Mouse (Mus musculus) G1E (cell line): Measurements from ENCODE around the gene Rsph1. TPM values are rescaled to one million over a fixed set of nuclear protein-coding genes. Genes with fewer than 3 reads are reported as not detected.

ENCODE experiments used
- ATAC-seq: 2 replicates; pipeline ENCODE4 v1.8.0; 2016; ENCODE audit warnings: mild to moderate bottlenecking; ENCODE audit not compliant: insufficient number of reproducible peaks, poor library complexity, low FRiP score, severe bottlenecking; ENCODE audit errors: extremely low read depth
- DNase-seq: peaks from one replicate; pipeline ENCODE4 v3.0.0; 2012; ENCODE audit warnings: low spot score
- H3K27me3 ChIP-seq: 2 replicates; pipeline ENCODE4 v1.6.1; 2012; ENCODE audit warnings: mild to moderate bottlenecking, low read length, inconsistent platforms; ENCODE audit not compliant: insufficient read depth
- H3K36me3 ChIP-seq: replicated peaks from 2 replicates; pipeline ENCODE3; 2012; ENCODE audit warnings: mild to moderate bottlenecking, inconsistent platforms
- H3K4me1 ChIP-seq: 2 replicates; pipeline ENCODE4 v1.6.1; 2012; ENCODE audit warnings: low read depth, low read length, inconsistent platforms, mixed read lengths; ENCODE audit not compliant: insufficient read depth
- H3K4me3 ChIP-seq: 2 replicates; pipeline ENCODE4 v1.5.1; 2012; ENCODE audit warnings: low read depth, mild to moderate bottlenecking, inconsistent platforms, low read length, moderate library complexity, mixed read lengths
- H3K9me3 ChIP-seq: replicated peaks from 2 replicates; pipeline ENCODE4 v1.6.1; 2012; ENCODE audit warnings: inconsistent platforms
- CTCF ChIP-seq: IDR thresholded peaks from 2 replicates; pipeline ENCODE4 v1.5.1; 2012; ENCODE audit warnings: low read depth, low read length, inconsistent platforms, mixed read lengths
- GATA1 ChIP-seq: IDR thresholded peaks from 2 replicates; pipeline ENCODE4 v1.6.1; 2012; ENCODE audit warnings: borderline replicate concordance, low read length, inconsistent platforms, mixed read lengths
- GATA2 ChIP-seq: IDR thresholded peaks from 2 replicates; pipeline ENCODE4 v1.6.1; 2012; ENCODE audit warnings: low read depth, low read length, inconsistent platforms, borderline replicate concordance
- POLR2AphosphoS5 ChIP-seq: IDR thresholded peaks from 2 replicates; pipeline ENCODE4 v1.6.1; 2012; ENCODE audit warnings: low read depth, low read length, inconsistent platforms; ENCODE audit not compliant: insufficient replicate concordance
- TAL1 ChIP-seq: conservative IDR thresholded peaks from 2 replicates; pipeline ENCODE4 v1.6.1; 2012; ENCODE audit warnings: low read depth, low read length, inconsistent platforms, mixed read lengths
- polyA plus RNA-seq: library from polyadenylated mRNA; stranded (reverse); fragments of >175 nt; gene quantifications from 2 replicates; pipeline ENCODE4 v1.2.3, GENCODE M21; 2012
- total RNA-seq, 2 experiments: library from RNA; stranded (forward) in 1 of 2; stranded (reverse) in 1 of 2; fragments of 200-1000 nt in 1 of 2; fragments of >200 nt in 1 of 2; fragmentation: Nextera tagmentation in 1 of 2; gene quantifications; 2 replicates each; pipeline ENCODE4 v1.2.3; 2014 to 2017

The Rsph1 gene
- total and polyA plus RNA-seq, 3 experiments: not detected

GRCm38 (mm10) chr17:31232251-31233010 is 44.8 kb downstream of the Rsph1 start:
- DNase-seq: no peak
- no peaks in the 10 kb centered on the region for H3K36me3 ChIP-seq
- ATAC-seq: no peak
- H3K4me1 ChIP-seq: no peaks in the 10 kb centered on the region
- H3K27me3 ChIP-seq: no peaks in the 10 kb centered on the region
- no peak for TF ChIP-seq TAL1
- TF ChIP-seq POLR2AphosphoS5: no peak
- TF ChIP-seq CTCF: no peak
- TF ChIP-seq GATA2: no peak
- TF ChIP-seq GATA1: no peak
- H3K4me3 ChIP-seq: no peak overlapping the region
- H3K9me3 ChIP-seq: peaks cover 71% of the 10 kb centered on the region

GRCm38 (mm10) chr17:31231780-31232179 is 45.4 kb downstream of the Rsph1 start:
- H3K9me3 ChIP-seq: peaks cover 70% of the 10 kb centered on the region
- no peaks in the 10 kb centered on the region for H3K36me3 ChIP-seq
- no peaks in the 10 kb centered on the region for H3K4me1 ChIP-seq
- TF ChIP-seq CTCF: no peak
- no peak for TF ChIP-seq POLR2AphosphoS5
- no peak for TF ChIP-seq TAL1
- no peak for TF ChIP-seq GATA1
- no peak for TF ChIP-seq GATA2
- no peaks in the 10 kb centered on the region for H3K27me3 ChIP-seq
- DNase-seq (no peak), ATAC-seq (no peak)
- no peak overlapping the region for H3K4me3 ChIP-seq

GRCm38 (mm10) chr17:31226931-31227330 is 50.3 kb downstream of the Rsph1 start:
- peaks cover 66% of the 10 kb centered on the region for H3K9me3 ChIP-seq
- no peak overlapping the region for H3K4me3 ChIP-seq
- no peak for TF ChIP-seq GATA1
- TF ChIP-seq POLR2AphosphoS5: no peak
- TF ChIP-seq CTCF: no peak
- TF ChIP-seq TAL1: no peak
- TF ChIP-seq GATA2: no peak
- H3K36me3 ChIP-seq: no peaks in the 10 kb centered on the region
- no peak for ATAC-seq
- H3K27me3 ChIP-seq: no peaks in the 10 kb centered on the region
- DNase-seq: no peak
- no peaks in the 10 kb centered on the region for H3K4me1 ChIP-seq

GRCm38 (mm10) chr17:31226368-31226767 is 50.8 kb downstream of the Rsph1 start:
- Histone ChIP-seq H3K9me3 (peaks cover 64% of the 10 kb centered on the region), H3K36me3 (no peaks in the 10 kb centered on the region), H3K4me1 (no peaks in the 10 kb centered on the region), H3K27me3 (no peaks in the 10 kb centered on the region), H3K4me3 (no peak overlapping the region)
- TF ChIP-seq GATA1: no peak
- TF ChIP-seq GATA2: no peak
- no peak for TF ChIP-seq CTCF
- TF ChIP-seq TAL1: no peak
- TF ChIP-seq POLR2AphosphoS5: no peak
- ATAC-seq (no peak), DNase-seq (no peak)

- H3K36me3 ChIP-seq: no peaks in the 10 kb centered on the region
Observed at GRCm38 (mm10) chr17:31224591-31224990, 52.6 kb downstream of the Rsph1 start.

GRCm38 (mm10) chr17:31223835-31224234 is 53.3 kb downstream of the Rsph1 start:
- H3K4me1 ChIP-seq: no peaks in the 10 kb centered on the region
- no peak for DNase-seq
- peak; percentile 15; the same call in 1 of the 2 replicates for ATAC-seq
- peaks cover 69% of the 10 kb centered on the region for H3K9me3 ChIP-seq
- H3K27me3 ChIP-seq: no peaks in the 10 kb centered on the region
- TF ChIP-seq GATA1: no peak
- TF ChIP-seq GATA2: no peak
- TF ChIP-seq CTCF: no peak
- no peak for TF ChIP-seq TAL1
- TF ChIP-seq POLR2AphosphoS5: no peak
- H3K36me3 ChIP-seq: no peaks in the 10 kb centered on the region
- H3K4me3 ChIP-seq: no peak overlapping the region

More at GRCm38 (mm10) chr17:31224591-31224990, 52.6 kb downstream of the Rsph1 start:
- DNase-seq (no peak), ATAC-seq (no peak)
- H3K27me3 ChIP-seq: no peaks in the 10 kb centered on the region
- TF ChIP-seq POLR2AphosphoS5: no peak
- no peak for TF ChIP-seq TAL1
- no peak for TF ChIP-seq CTCF
- TF ChIP-seq GATA2: no peak
- no peak for TF ChIP-seq GATA1
- H3K4me1 ChIP-seq: no peaks in the 10 kb centered on the region
- no peak overlapping the region for H3K4me3 ChIP-seq
- H3K9me3 ChIP-seq: peaks cover 67% of the 10 kb centered on the region
